Mouse (Mus musculus): ENCODE results near the gene Gpr158.
A peak's percentile ranks its signal among the peaks of the same experiment; 100 is the strongest.

Gene Gpr158

GRCm38 (mm10) chr2:21665721-21666120, 298.4 kb downstream of the Gpr158 start:
- DNase-seq, result no peak

- no peak for DNase-seq
Measured at GRCm38 (mm10) chr2:21676084-21676838, 308.9 kb downstream of the Gpr158 start.

- no peak for DNase-seq
Measured at GRCm38 (mm10) chr2:21676839-21677123, 309.4 kb downstream of the Gpr158 start.

- DNase-seq, result no peak
Measured at GRCm38 (mm10) chr2:21680735-21681270, 313.5 kb downstream of the Gpr158 start.

GRCm38 (mm10) chr2:21684736-21685135, 317.4 kb downstream of the Gpr158 start:
- DNase-seq, result no peak

- DNase-seq, result no peak
Measured at GRCm38 (mm10) chr2:21693128-21693527, 325.8 kb downstream of the Gpr158 start.

GRCm38 (mm10) chr2:21693807-21694594, 326.7 kb downstream of the Gpr158 start:
- peak; percentile 47 for DNase-seq

GRCm38 (mm10) chr2:21728075-21728474, 360.7 kb downstream of the Gpr158 start:
- no peak for DNase-seq

GRCm38 (mm10) chr2:21783721-21784120, 416.4 kb downstream of the Gpr158 start:
- peak; percentile 57 for DNase-seq

- DNase-seq, result no peak
Measured at GRCm38 (mm10) chr2:21793156-21793555, 425.8 kb downstream of the Gpr158 start.

- no peak for DNase-seq
Measured at GRCm38 (mm10) chr2:21799616-21800015, 432.3 kb downstream of the Gpr158 start.

GRCm38 (mm10) chr2:21800045-21800444, 432.7 kb downstream of the Gpr158 start:
- no peak for DNase-seq

- no peak for DNase-seq
Measured at GRCm38 (mm10) chr2:21808510-21808909, 441.2 kb downstream of the Gpr158 start.

- no peak for DNase-seq
Measured at GRCm38 (mm10) chr2:21810431-21810830, 443.1 kb downstream of the Gpr158 start.

- peak; percentile 51 for DNase-seq
Measured at GRCm38 (mm10) chr2:21864061-21864460, 496.7 kb downstream of the Gpr158 start.
